ENCODE assay signal across 32 mouse cellular contexts in genomic region chr1:40023206-40023605, GRCm38 (mm10). TPM values are rescaled to one million over a fixed set of nuclear protein-coding genes. Genes with fewer than 3 reads are reported as not detected.
"Had no signal": no experiment of that assay in that cellular context is flagged by ENCODE, and none has a peak within 500 bp of the region (broad histone marks: within the 10 kb centered on the region; RNA-seq: fewer than 3 reads in every experiment).

No protein-coding gene starts in this region.

- H3K4me3 ChIP-seq: limb, embryonic 10.5 days; limb, embryonic 12.5 days; limb, embryonic 13.5 days; limb, embryonic 15.5 days; liver, embryonic 12.5 days; liver, embryonic 13.5 days; liver, embryonic 15.5 days; lung, embryonic 15.5 days; megakaryocyte, embryonic 14.5 days; midbrain, embryonic 10.5 days; midbrain, embryonic 12.5 days; midbrain, embryonic 13.5 days; midbrain, embryonic 15.5 days; myocyte; neural tube, embryonic 12.5 days had no signal

- DNase-seq: left cerebral cortex, postnatal 4 days; liver; liver, embryonic 13.5 days; liver, postnatal 0 days; lung, adult 18-20 months; lung, adult 2 months; lung, embryonic 14.5 days; lung, postnatal 10 days; lung, postnatal 14 days; lung, postnatal 36 days; lung, postnatal 4 days; midbrain, embryonic 14.5 days had no signal

- H3K27ac ChIP-seq: limb, embryonic 10.5 days; limb, embryonic 12.5 days; limb, embryonic 13.5 days; limb, embryonic 15.5 days; liver, embryonic 12.5 days; liver, embryonic 13.5 days; liver, embryonic 14.5 days; liver, embryonic 15.5 days; lung, embryonic 15.5 days; macrophage; midbrain, embryonic 10.5 days; midbrain, embryonic 13.5 days; midbrain, embryonic 15.5 days; neural tube, embryonic 12.5 days had no signal

RNA-seq across cellular contexts. Expression of gene Il1r2, which starts 50.7 kb away (rescaled TPM):
- total RNA-seq: left cerebral cortex, postnatal 25 days; left cerebral cortex, postnatal 36 days; liver, adult 2 months; midbrain, postnatal 0 days had no signal
